Mouse (Mus musculus): ENCODE results near the gene Amigo2.
"Not testable (repeated sequence)": the region's sequence is repeated elsewhere in the genome, so short reads cannot be mapped to it uniquely, and the experiment has no call there.

GRCm38 (mm10) chr15:97209754-97210153 is 37.3 kb downstream of the Amigo2 start:
- not testable (repeated sequence) for TF ChIP-seq MYOD1 (IDR thresholded peaks at IDR 0.05; ENCODE audit: control insufficient read depth, insufficient read length, low read depth); CTCF (IDR thresholded peaks at IDR 0.05; ENCODE audit: control insufficient read depth, insufficient read depth, insufficient read length)

Measured in C2C12 (cell line).